Mouse (Mus musculus) natural killer cell, adult 2 months (primary cell): ENCODE measurements around the gene Pard6b.
"Not testable (repeated sequence)": the region's sequence is repeated elsewhere in the genome, so short reads cannot be mapped to it uniquely, and the experiment has no call there.

Experiments used
- DNase-seq, 2 experiments: peaks; one replicate each; pipeline ENCODE4 v3.0.0; 2022; ENCODE audit warnings: low spot score in 2 of 2

Pard6b gene

GRCm38 (mm10) chr2:168080431-168081246 lies at the start of gene Pard6b:
Gene Pard6b (plus strand): TSS chr2:168081004.
- peak; percentile 90 to 97 for DNase-seq

- DNase-seq, result no peak
Observed at GRCm38 (mm10) chr2:168031842-168032241, 49.0 kb upstream of the Pard6b start.

- no peak for DNase-seq
Observed at GRCm38 (mm10) chr2:168033905-168034304, 46.9 kb upstream of the Pard6b start.

- no peak for DNase-seq
Observed at GRCm38 (mm10) chr2:168035907-168036306, 44.9 kb upstream of the Pard6b start.

- DNase-seq, result no peak
Observed at GRCm38 (mm10) chr2:168037063-168037462, 43.7 kb upstream of the Pard6b start.

GRCm38 (mm10) chr2:168040751-168041150 lies 40.1 kb upstream of the Pard6b start:
- no peak for DNase-seq

DNA sequence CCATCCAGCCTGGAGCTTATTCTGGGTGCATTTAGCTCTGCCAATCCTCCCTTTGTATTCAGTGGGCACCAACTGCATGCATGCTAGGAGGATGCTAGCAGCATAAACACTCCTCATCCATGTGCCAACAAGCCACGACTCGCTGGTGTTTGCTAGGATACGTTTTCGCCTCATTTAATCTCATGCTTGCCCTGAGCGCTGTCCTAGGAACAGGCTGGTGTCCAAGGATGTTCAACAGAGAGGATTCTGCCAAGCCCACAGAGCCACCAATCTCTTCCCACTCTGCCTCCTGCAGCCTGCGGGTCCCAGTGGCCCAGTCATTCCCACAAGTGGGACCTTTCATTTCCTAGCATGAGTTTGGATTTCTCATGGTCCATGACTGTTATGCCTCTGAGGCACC lies 38.8 kb upstream of the Pard6b start:
- DNase-seq, result no peak

DNA sequence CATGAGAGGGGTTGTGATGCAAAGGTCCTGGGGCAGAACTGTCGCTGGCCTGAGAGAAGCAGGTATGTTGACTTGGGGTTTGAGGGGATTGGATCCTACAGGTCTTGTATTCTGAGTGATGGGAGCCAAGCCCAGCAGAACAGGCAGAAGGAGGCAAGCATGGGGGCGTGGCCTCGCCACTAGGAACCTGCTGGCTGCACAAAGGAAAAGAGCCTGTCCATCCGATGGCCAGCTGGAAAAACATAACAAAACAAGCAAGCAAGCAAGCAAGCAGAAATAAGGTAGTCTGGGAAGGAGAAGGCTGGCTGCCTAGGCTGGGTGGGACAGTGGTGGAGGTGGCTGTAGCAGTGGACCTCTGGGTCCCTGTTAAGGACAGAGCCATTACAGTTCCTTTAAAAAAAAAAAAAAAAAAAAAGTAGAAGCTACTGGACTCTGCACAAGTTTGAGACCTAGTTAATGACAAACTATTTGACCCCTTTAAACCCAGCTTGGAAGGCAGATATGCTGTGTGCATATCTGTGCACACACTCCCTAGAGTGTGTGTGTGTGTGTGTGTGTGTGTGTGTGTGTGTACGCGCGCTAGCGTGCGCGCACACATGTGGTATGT lies 36.0 kb upstream of the Pard6b start:
- no peak for DNase-seq

GRCm38 (mm10) chr2:168045357-168045756 lies 35.4 kb upstream of the Pard6b start:
- no peak for DNase-seq

DNA sequence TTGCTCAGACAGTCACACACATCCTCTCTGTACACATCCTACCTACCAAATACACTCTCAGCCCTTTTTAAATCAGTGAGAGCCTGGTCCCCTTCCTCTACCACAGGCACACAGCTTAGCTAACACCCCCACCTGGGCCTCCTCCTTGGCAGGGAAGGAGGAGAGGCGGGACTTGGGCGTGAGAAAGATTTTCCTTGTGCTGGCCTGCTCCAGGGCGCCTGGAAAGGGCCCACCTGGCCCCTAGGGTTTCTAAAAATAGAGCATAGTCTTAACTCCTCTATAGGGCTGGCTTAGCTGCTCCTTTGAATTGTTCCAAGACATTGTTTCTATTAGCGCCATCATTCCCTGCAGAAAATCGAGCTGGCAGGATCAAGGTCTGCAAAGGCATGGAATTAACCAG lies 35.0 kb upstream of the Pard6b start:
- no peak for DNase-seq

DNA sequence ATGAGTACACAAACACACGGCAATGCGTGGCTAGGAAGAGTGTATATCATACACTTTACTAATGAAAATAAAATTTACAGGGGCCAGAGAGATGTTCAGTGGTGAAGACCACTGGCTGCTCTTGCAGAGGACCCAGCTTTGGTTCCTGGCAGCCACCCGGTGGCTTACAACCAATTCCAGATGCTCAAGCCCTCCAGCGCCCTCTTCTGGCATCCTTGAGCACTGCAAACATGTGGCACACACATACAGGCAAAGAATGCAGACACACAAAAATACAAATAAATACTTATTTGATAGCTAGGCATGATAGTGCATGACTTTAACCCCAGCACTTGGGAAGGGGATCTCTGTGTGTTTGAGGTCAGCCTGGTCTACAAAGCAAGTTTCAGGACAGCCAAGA lies 34.3 kb upstream of the Pard6b start:
- no peak for DNase-seq

DNA sequence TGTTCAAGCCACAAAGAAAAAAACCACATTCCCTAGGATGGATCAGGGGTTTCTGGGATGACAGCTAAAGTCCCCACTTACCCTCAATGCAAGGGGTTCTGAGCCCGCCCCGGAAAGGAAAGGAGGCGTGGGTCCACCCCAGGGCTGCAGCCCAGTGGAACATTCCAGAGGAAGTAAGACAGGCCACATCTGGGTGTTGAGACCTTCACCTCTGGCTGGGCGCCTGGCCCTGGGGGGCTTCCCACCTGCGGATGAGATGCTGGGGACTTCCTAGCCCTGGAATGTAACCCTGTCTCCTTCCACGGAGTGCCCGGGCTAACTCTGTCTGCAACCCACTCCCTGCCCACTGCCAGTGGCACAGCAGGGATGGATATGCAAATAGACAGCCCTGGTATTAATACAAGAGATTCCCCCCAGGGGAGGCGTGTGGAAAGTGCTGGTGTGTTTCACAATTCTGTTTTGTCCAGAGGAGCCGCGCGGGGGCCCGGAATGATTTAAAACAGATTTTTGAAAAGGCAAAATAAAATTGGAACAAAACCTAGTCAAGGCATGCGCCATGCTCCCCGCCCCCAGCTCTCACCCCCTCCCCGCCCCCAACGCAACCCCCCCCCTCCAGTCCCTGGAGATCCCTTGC lies 31.7 kb upstream of the Pard6b start:
- DNase-seq, result no peak

DNA sequence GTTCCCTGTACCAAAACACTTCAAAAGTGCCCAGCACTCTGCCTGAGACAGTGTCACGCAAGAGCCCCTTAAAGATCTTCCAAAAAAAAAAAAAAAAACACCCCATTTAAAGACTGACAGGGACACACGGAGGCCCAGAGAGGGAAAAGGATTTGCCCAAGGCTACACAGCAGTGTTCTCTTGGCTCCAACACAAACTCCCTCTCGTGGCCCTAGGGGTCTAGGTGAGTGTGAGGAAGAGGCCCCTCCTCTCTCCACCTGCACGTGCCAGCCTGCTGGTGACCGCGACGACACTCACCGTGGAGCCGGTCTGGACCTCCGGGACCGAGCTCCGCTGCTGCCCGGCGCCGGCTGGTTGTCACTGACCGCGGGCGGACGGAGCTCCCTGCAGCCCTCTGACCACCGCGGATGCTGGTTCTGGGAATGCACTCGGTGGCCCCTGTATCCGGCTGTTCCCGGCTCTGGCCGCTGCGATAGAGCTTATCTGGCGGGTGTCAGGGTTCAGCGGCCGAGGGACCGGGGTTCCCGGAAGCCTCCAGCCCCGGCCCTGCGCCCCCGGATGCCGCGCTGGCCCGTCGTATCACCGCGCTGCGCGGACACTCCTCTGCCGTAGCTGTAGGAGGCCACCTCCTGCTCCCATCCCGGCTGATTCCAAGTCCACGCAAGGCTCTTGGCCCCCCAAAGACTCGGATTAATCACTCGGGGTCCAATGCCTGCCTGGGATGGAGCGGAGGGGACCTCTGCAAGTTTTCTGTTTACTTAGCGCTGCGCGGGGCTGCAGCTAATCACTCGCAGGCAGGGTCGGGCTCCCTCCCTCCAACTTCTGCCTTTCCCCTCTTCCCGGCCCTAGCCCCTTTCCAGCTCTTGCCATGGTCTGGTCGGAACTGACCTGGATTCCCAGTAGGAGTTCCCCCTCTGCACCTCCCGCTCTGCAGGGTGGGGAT lies 30.5 kb upstream of the Pard6b start:
- peak in 1 of 2 experiments; percentile 5 for DNase-seq

- DNase-seq, result no peak
Observed at GRCm38 (mm10) chr2:168052156-168052555, 28.6 kb upstream of the Pard6b start.

DNA sequence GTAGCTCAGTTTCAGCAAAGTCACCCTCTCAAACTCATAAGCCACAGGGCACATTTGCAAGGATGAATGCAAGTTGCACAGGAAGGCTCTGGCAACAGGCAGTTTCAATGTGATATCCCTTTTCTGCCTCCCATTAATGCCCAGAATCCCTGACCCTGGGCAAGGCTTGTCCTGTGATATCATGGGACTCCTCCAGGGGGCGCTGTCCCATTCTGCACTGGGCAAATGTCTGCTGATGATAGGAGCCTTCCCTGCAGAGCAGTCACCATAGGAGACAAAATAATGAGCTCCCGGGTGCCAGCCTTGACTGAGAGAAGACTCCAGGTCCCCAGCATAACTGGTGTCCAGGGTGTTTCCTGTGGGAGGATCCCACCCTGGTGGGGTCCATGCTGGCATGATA lies 28.1 kb upstream of the Pard6b start:
- DNase-seq, result peak in 1 of 2 experiments; percentile 15

DNA sequence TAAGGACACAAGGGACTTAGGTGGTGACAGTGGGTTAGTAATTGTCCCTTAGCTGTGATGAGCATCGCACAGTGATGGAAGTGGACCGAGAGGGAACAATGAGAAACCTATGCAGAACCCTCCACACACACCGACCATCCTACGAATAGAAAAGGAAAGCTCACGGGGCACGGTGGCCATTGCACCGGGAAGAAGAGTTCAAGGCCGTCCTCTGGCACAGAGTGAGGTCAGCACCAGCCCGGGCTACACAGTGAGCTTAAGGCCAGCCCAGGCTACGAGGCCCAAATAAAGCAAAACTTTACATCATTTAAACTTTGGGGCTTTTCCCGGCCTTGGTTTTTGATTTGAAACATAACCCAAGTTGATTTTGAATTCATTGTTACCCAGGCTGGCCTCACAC lies 26.7 kb upstream of the Pard6b start:
- no peak for DNase-seq

- DNase-seq, result no peak
Observed at GRCm38 (mm10) chr2:168055910-168056665, 24.7 kb upstream of the Pard6b start.

GRCm38 (mm10) chr2:168056666-168056933 lies 24.2 kb upstream of the Pard6b start:
- no peak for DNase-seq

GRCm38 (mm10) chr2:168057876-168058275 lies 22.9 kb upstream of the Pard6b start:
- not testable (repeated sequence) for DNase-seq

DNA sequence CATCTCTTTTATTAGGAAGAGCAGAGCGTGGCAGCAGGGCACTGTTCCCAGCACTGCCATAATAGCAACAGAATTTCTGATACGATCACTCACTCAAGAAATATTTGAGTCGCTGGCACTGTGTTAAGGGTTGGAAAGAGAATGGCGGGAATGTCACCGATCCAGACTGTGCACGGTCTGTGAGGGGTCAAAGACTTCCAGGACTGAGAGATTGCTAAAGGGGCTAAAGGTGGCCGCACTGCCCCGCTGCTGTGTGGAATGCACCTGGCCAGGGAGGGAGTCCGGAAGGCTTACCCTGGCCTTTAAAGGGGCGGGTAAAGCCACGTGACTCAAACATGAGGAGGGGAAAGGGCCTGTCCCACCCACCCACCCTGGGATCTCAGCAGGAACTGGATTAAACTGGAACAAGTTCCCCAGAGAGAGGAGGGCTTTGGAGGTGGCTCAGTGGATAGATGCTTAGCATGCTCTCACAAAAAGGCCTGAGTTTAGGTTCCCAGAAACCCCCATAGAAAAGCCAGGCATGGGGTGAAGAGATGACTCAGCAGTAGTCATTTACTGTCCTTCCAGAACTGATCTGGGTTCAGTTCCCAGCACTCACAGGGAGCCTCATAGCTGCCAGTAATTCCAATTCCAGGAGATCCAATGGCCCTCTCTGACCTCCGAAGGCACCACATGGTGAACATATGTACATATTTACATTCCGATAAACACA lies 22.2 kb upstream of the Pard6b start:
- DNase-seq, result no peak
